Mouse (Mus musculus): ENCODE measurements at regions not wholly inside any gene's neighbourhood (a gene's known extent, or its start where the extent isn't known, plus 50 kb on each side); places are given as distances from the start of the nearest gene placed in this dataset.

DNA sequence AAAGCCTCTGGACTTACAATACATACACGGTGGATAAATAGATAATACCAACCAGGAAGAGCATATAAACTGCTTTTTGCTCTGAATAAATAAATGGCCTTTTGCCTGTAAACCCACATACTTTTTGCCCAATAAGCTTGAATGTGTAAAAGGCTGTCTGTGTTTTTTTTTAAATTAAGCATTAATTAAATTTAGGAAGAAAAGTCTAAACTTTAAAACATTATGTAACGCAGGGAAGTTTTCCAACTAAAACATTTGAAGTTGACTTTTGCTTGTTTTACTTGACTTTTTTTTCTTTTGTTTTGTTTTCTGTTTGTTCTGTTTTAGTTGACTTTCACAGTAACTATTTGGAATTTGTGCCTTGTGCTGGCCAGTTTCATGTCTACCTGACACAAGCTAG lies 60.7 kb upstream of the Gm47985 start:
- TF ChIP-seq CTCF (IDR thresholded peaks at IDR 0.05; ENCODE audit: low read depth) (no peak), EP300 (IDR thresholded peaks at IDR 0.05; ENCODE audit: low read depth) (no peak)

Data from liver, postnatal 0 days (tissue).